Comparison of ENCODE assay signal across 26 mouse cellular contexts in the genomic region with DNA sequence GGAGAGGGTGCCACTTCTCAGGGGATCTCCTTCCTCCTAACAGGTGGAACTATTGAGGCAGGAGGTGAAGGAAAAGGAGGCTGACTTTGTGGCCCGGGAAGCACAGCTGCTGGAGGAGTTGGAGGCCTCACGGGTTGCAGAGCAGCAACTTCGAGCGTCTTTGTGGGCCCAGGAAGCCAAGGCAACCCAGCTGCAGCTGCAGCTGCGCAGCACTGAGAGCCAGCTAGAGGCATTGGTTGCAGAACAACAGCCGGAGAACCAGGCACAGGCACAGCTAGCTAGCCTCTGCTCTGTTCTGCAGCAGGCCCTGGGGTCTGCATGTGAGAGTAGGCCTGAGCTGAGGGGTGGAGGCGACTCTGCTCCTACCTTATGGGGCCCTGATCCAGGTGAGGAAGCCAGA. TPM values are rescaled to one million over a fixed set of nuclear protein-coding genes. Genes with fewer than 3 reads are reported as not detected.
DNase-seq lines count a peak whose midpoint lies in the region; ATAC-seq and TF ChIP-seq lines count a peak whose summit lies in the region.
"Had no signal": no experiment of that assay in that cellular context is flagged by ENCODE, and none has a peak within 500 bp of the region (broad histone marks: within the 10 kb centered on the region; RNA-seq: fewer than 3 reads in every experiment).

No protein-coding gene starts in this region.

- no peak overlapping the region for H3K9ac ChIP-seq in heart, postnatal 0 days (replicated peaks; ENCODE audit: low read depth, low read length)
- H3K9ac ChIP-seq in hindbrain, embryonic 12.5 days = no peak overlapping the region
- H3K9ac ChIP-seq: embryonic facial prominence, embryonic 13.5 days; forebrain, embryonic 12.5 days; forebrain, postnatal 0 days; heart, embryonic 13.5 days; hindbrain, embryonic 14.5 days had no signal

- no peaks in the 10 kb centered on the region for H3K27me3 ChIP-seq in heart, postnatal 0 days (ENCODE audit: control insufficient read depth, insufficient read depth, low read length)
- H3K27me3 ChIP-seq in hindbrain, embryonic 12.5 days = no peaks in the 10 kb centered on the region
- H3K27me3 ChIP-seq: embryonic facial prominence, embryonic 13.5 days; forebrain, embryonic 12.5 days; heart, embryonic 13.5 days; Patski had no signal

- no peak for TF ChIP-seq EP300 in heart, postnatal 0 days (IDR thresholded peaks at IDR 0.05; ENCODE audit: low read depth)

- H3K36me3 ChIP-seq in heart, postnatal 0 days (replicated peaks; ENCODE audit: control insufficient read depth, insufficient read depth, low read length) = peaks cover 93% of the 10 kb centered on the region
- H3K36me3 ChIP-seq in hindbrain, embryonic 12.5 days = peaks cover 96% of the 10 kb centered on the region

- 91% methylated on average over 7 of the region's 7 CpGs for WGBS in heart, postnatal 0 days
- 85% methylated on average over 7 of the region's 7 CpGs for WGBS in hindbrain, embryonic 12.5 days

- DNase-seq in heart, postnatal 0 days (ENCODE audit: low spot score) = no peak
- no peak for DNase-seq in heart, adult 8-10 months (ENCODE audit: low spot score)
- DNase-seq in thymus, adult 18-20 months = peak; percentile 76 to 79
- peak; percentile 75 to 80 for DNase-seq in thymus, postnatal 10 days (ENCODE audit: low spot score in 2 of 2)
- peak; percentile 82 for DNase-seq in thymus, postnatal 4 days
- DNase-seq in MN1 (ENCODE audit: low spot score) = no peak
- DNase-seq: adrenal gland, postnatal 14 days; cerebellum, adult 18-20 months; cerebellum, adult 9-11 months; cerebellum, postnatal 36 days; forebrain, postnatal 0 days; gastrocnemius, postnatal 14 days; heart, postnatal 14 days had no signal

- no peak overlapping the region for H3K4me2 ChIP-seq in heart, postnatal 0 days (ENCODE audit: low read depth, low read length)
- H3K4me2 ChIP-seq in hindbrain, embryonic 12.5 days (replicated peaks) = no peak overlapping the region
- H3K4me2 ChIP-seq: embryonic facial prominence, embryonic 13.5 days; forebrain, embryonic 12.5 days; heart, embryonic 13.5 days; hindbrain, embryonic 14.5 days had no signal

- no peaks in the 10 kb centered on the region for H3K4me1 ChIP-seq in heart, postnatal 0 days (ENCODE audit: control insufficient read depth, insufficient read depth)
- no peaks in the 10 kb centered on the region for H3K4me1 ChIP-seq in hindbrain, embryonic 12.5 days
- H3K4me1 ChIP-seq: embryonic facial prominence, embryonic 13.5 days; forebrain, embryonic 12.5 days had no signal

- no peak for TF ChIP-seq CTCF in heart, postnatal 0 days (IDR thresholded peaks at IDR 0.05; ENCODE audit: low read depth)

- ATAC-seq in heart, postnatal 0 days (ENCODE audit: insufficient read depth, low read depth) = no peak
- no peak for ATAC-seq in hindbrain, embryonic 12.5 days (ENCODE audit: low FRiP score)
- ATAC-seq: activated CD4-positive, CD25-positive, alpha-beta regulatory T cell, adult 4 months; forebrain, postnatal 0 days; Patski had no signal

- no peak overlapping the region for H3K4me3 ChIP-seq in heart, postnatal 0 days (ENCODE audit: low read depth, low read length)
- no peak overlapping the region for H3K4me3 ChIP-seq in hindbrain, embryonic 12.5 days
- H3K4me3 ChIP-seq: embryonic facial prominence, embryonic 13.5 days; forebrain, embryonic 12.5 days; heart, embryonic 13.5 days had no signal

- H3K27ac ChIP-seq in heart, postnatal 0 days (ENCODE audit: low read depth) = peak overlapping the region; percentile 57; the same call in 1 of the 2 replicates
- H3K27ac ChIP-seq in hindbrain, embryonic 12.5 days = no peak overlapping the region
- H3K27ac ChIP-seq: embryonic facial prominence, embryonic 13.5 days; forebrain, embryonic 12.5 days; heart, embryonic 13.5 days; hindbrain, embryonic 14.5 days had no signal

- no peaks in the 10 kb centered on the region for H3K9me3 ChIP-seq in heart, postnatal 0 days (replicated peaks; ENCODE audit: control insufficient read depth, low read length)
- H3K9me3 ChIP-seq in hindbrain, embryonic 12.5 days (replicated peaks) = no peaks in the 10 kb centered on the region
- H3K9me3 ChIP-seq: embryonic facial prominence, embryonic 13.5 days; forebrain, embryonic 12.5 days; heart, embryonic 13.5 days had no signal

RNA-seq across cellular contexts. Expression of a gene that starts 22.0 kb away (rescaled TPM):
- 0.04 and 0.58 TPM in 2 replicates for total RNA-seq in heart, postnatal 0 days (2014; rRNA removed; ENCODE audit: low replicate concordance)
- 0.10 and 0.65 TPM in 2 replicates for polyA plus RNA-seq in heart, postnatal 0 days (2015; fragmentation: Nextera tagmentation; extraction: Ambion mirVana)
- 1 to 10 TPM in 1 of 4 experiments, under 1 TPM in 3; 0.14 to 2.0 (median 0.53) TPM for total RNA-seq in heart, adult 8-10 months (2022)
- polyA plus RNA-seq in hindbrain, embryonic 12.5 days (2016; fragmentation: Nextera tagmentation; extraction: Ambion mirVana) = 1.7 and 2.4 TPM in 2 replicates

RNA-seq across cellular contexts. Expression of a gene that starts 22.1 kb away (rescaled TPM):
- 73.9 and 94.5 TPM in 2 replicates for total RNA-seq in heart, postnatal 0 days (2014; rRNA removed; ENCODE audit: low replicate concordance)
- polyA plus RNA-seq in heart, postnatal 0 days (2015; fragmentation: Nextera tagmentation; extraction: Ambion mirVana) = 99.5 and 100 TPM in 2 replicates
- total RNA-seq in heart, adult 8-10 months (2022) = 10 to 100 TPM; 58.2 to 67.2 (median 66.3) TPM
- polyA plus RNA-seq in hindbrain, embryonic 12.5 days (2016; fragmentation: Nextera tagmentation; extraction: Ambion mirVana) = 230 and 257 TPM in 2 replicates

RNA-seq across cellular contexts. Expression of a gene that starts 29.5 kb away (rescaled TPM):
- total RNA-seq in heart, postnatal 0 days (2014; rRNA removed; ENCODE audit: low replicate concordance) = 3.7 and 9.8 TPM in 2 replicates
- 3.6 and 4.0 TPM in 2 replicates for polyA plus RNA-seq in heart, postnatal 0 days (2015; fragmentation: Nextera tagmentation; extraction: Ambion mirVana)
- 1 to 10 TPM; 4.1 to 8.8 (median 6.0) TPM for total RNA-seq in heart, adult 8-10 months (2022)
- 26.9 and 27.7 TPM in 2 replicates for polyA plus RNA-seq in hindbrain, embryonic 12.5 days (2016; fragmentation: Nextera tagmentation; extraction: Ambion mirVana)

RNA-seq across cellular contexts. Expression of a gene that starts 40.6 kb away (rescaled TPM):
- 0.84 TPM in 1 of 2 replicates, not detected in the other for total RNA-seq in heart, postnatal 0 days (2014; rRNA removed; ENCODE audit: low replicate concordance)
- 0.10 and 0.22 TPM in 2 replicates for polyA plus RNA-seq in heart, postnatal 0 days (2015; fragmentation: Nextera tagmentation; extraction: Ambion mirVana)
- total RNA-seq in heart, adult 8-10 months (2022) = not detected
- polyA plus RNA-seq in hindbrain, embryonic 12.5 days (2016; fragmentation: Nextera tagmentation; extraction: Ambion mirVana) = 3.6 and 3.8 TPM in 2 replicates
- total RNA-seq: gastrocnemius, postnatal 14 days; heart, postnatal 14 days; hematopoietic stem cell, adult 5-6 weeks; MEL had no signal
- polyA plus RNA-seq: activated CD4-positive, CD25-positive, alpha-beta regulatory T cell, adult 4 months; C2C12 had no signal

RNA-seq across cellular contexts. Expression of a gene that starts 45.2 kb away (rescaled TPM):
- not detected in 2 replicates for total RNA-seq in heart, postnatal 0 days (2014; rRNA removed; ENCODE audit: low replicate concordance)
- polyA plus RNA-seq in heart, postnatal 0 days (2015; fragmentation: Nextera tagmentation; extraction: Ambion mirVana) = not detected in 2 replicates
- not detected for total RNA-seq in heart, adult 8-10 months (2022)
- polyA plus RNA-seq in hindbrain, embryonic 12.5 days (2016; fragmentation: Nextera tagmentation; extraction: Ambion mirVana) = not detected in 2 replicates
- total RNA-seq: adrenal gland, adult 18-20 months; adrenal gland, postnatal 14 days; forebrain, postnatal 0 days; gastrocnemius, adult 18-20 months; gastrocnemius, postnatal 14 days; heart, postnatal 14 days; hematopoietic stem cell, adult 5-6 weeks; MEL had no signal
- polyA plus RNA-seq: activated CD4-positive, CD25-positive, alpha-beta regulatory T cell, adult 4 months; C2C12; embryonic facial prominence, embryonic 13.5 days; forebrain, embryonic 12.5 days; forebrain, postnatal 0 days; gonadal fat pad, adult 2 months; heart, embryonic 13.5 days; hindbrain, embryonic 14.5 days; Patski had no signal

Comparison
In these comparisons a context has a peak if more than half of its experiments do, and no peak if none do; other contexts are left out.
1. DNase-seq: peak in thymus, adult 18-20 months (2 of 2), thymus, postnatal 10 days (2 of 2) and thymus, postnatal 4 days (single experiment); none in heart, postnatal 0 days (single experiment), heart, adult 8-10 months (single experiment) and MN1 (single experiment).